Mouse (Mus musculus): ENCODE data around the gene Arhgef17. TPM values are rescaled to one million over a fixed set of nuclear protein-coding genes. Genes with fewer than 3 reads are reported as not detected.
A peak's percentile ranks its signal among the peaks of the same experiment; 100 is the strongest.

The Arhgef17 gene
- polyA plus RNA-seq, 1 experiment = 8.0 TPM

GRCm38 (mm10) chr7:100931316-100931925 lies 486 bp downstream of the Arhgef17 start:
- peak overlapping the region; percentile 55 for H3K27ac ChIP-seq (ENCODE audit: insufficient read depth, low read depth, low read length)
- WGBS = 2% methylated on average over 72 of the region's 73 CpGs
- H3K4me1 ChIP-seq (ENCODE audit: control insufficient read depth, insufficient read depth, insufficient read length, low read length) = peaks cover 3% of the 10 kb centered on the region
- H3K36me3 ChIP-seq (ENCODE audit: control insufficient read depth, insufficient read depth, low read length) = no peaks in the 10 kb centered on the region
- H3K4me3 ChIP-seq (ENCODE audit: low read depth, low read length) = peak overlapping the region; percentile 65
- peaks cover 19% of the 10 kb centered on the region for H3K27me3 ChIP-seq (ENCODE audit: control insufficient read depth, insufficient read depth, low read length)
- TF ChIP-seq CTCF (IDR thresholded peaks at IDR 0.05; ENCODE audit: extremely low read depth, insufficient read length, insufficient replicate concordance, low read depth, low read length) (no peak), POLR2A (IDR thresholded peaks at IDR 0.05; ENCODE audit: low read depth, low read length) (no peak)

DNA sequence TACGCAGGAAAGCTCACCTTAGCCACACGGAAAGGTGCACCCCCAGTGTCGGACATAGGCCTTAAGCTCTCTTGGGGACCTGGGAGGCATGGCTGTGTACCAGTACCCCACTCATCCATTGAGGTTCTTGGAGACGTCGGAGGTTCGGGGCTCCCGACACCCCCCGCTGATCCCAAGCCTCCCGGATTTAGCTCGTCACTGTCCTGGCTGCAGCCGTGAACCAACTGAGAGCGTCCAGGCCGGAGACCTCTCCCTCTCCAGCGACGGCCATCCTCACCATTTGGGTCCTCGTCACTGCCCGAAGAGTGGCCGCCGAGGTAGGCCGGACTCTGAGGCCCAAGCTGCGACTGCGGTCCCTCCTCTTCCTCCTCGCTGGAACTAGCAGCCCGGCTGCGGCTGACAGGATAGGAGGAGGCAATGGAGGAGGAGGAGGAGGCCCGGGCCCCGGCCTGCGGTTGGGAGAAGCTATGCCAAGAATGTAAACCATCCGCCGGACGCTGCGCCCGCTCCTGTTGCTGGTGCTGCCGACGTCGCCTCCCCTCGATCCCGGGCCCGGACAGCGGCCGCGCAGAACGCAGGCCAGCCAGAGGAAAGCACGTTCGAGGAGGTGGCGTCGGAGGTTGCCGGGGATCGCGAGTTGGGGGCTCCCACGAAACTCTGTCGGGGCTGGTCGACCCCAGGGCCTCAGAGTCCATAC lies 1.1 kb downstream of the Arhgef17 start:
- 20% methylated on average over 53 of the region's 53 CpGs for WGBS

DNA sequence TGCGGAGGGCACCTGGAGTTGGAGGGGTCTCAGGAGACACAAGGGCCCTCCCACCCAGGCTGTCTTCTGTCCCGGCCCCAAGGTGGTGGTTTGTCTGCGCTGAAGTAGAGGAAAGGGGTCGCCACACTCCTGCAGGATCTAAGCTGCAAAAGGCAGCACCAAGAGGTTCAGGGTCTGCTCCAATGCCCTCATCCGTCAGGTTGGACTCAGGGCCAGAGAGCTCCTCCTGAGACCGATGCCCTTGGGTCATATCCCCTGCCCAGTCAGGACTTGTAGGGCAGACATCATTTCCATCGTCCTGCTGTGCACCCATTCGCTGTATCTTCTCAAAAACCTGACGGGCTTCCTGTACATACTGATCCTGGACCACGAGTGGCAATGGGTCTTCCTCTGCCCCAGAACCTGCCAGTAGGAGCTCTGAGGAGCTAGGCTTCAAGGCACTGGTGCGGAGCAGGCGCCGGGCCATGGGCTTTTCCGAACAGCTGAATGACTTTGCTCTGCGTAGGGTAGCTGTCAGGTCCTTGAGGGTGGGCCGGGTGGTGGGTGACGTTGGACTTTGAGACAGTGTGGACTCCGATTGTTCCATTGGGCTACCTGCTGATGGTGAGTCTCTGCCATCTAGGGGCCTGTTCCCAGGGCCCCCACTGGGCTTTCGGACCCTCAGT lies 2.1 kb downstream of the Arhgef17 start:
- Histone ChIP-seq H3K4me3 (ENCODE audit: low read depth, low read length) (peak overlapping the region; percentile 65), H3K4me1 (ENCODE audit: control insufficient read depth, insufficient read depth, insufficient read length, low read length) (peaks cover 3% of the 10 kb centered on the region), H3K36me3 (ENCODE audit: control insufficient read depth, insufficient read depth, low read length) (no peaks in the 10 kb centered on the region), H3K27ac (ENCODE audit: insufficient read depth, low read depth, low read length) (no peak overlapping the region), H3K27me3 (ENCODE audit: control insufficient read depth, insufficient read depth, low read length) (peaks cover 19% of the 10 kb centered on the region)
- TF ChIP-seq CTCF (IDR thresholded peaks at IDR 0.05; ENCODE audit: extremely low read depth, insufficient read length, insufficient replicate concordance, low read depth, low read length) = no peak
- TF ChIP-seq POLR2A (IDR thresholded peaks at IDR 0.05; ENCODE audit: low read depth, low read length) = no peak
- WGBS = 82% methylated on average over 19 of the region's 19 CpGs

More for the DNA sequence above, 1.1 kb downstream of the Arhgef17 start:
- H3K4me1 ChIP-seq (ENCODE audit: control insufficient read depth, insufficient read depth, insufficient read length, low read length) = peaks cover 3% of the 10 kb centered on the region
- peak overlapping the region; percentile 65 for H3K4me3 ChIP-seq (ENCODE audit: low read depth, low read length)
- no peaks in the 10 kb centered on the region for H3K36me3 ChIP-seq (ENCODE audit: control insufficient read depth, insufficient read depth, low read length)
- H3K27me3 ChIP-seq (ENCODE audit: control insufficient read depth, insufficient read depth, low read length) = peaks cover 19% of the 10 kb centered on the region
- peak overlapping the region; percentile 55 for H3K27ac ChIP-seq (ENCODE audit: insufficient read depth, low read depth, low read length)
- TF ChIP-seq POLR2A (IDR thresholded peaks at IDR 0.05; ENCODE audit: low read depth, low read length) = peak; percentile 39; the same call in 1 of the 2 replicates
- no peak for TF ChIP-seq CTCF (IDR thresholded peaks at IDR 0.05; ENCODE audit: extremely low read depth, insufficient read length, insufficient replicate concordance, low read depth, low read length)

DNA sequence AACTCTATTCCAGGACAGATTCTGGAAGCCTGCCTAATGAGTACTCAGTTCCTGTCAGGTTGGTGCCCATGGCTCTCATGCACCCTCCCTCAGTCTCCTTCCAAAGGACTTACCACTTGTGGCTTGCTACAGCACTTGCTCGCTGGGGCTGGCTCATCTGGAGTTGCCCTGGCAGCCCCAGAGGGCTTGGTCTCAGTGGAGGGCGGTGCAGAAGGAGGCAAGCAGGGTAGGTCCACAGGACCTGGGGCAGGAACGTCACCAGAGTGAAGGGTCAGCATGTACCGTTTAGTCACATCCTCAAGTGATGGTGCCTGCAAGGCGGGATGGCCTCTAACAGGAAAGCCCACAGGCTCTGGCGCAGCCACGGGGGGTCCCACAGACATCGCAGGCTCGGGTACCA lies 3.5 kb downstream of the Arhgef17 start:
- Histone ChIP-seq H3K27ac (ENCODE audit: insufficient read depth, low read depth, low read length) (no peak overlapping the region), H3K4me3 (ENCODE audit: low read depth, low read length) (peak overlapping the region; percentile 65), H3K27me3 (ENCODE audit: control insufficient read depth, insufficient read depth, low read length) (peaks cover 19% of the 10 kb centered on the region), H3K4me1 (ENCODE audit: control insufficient read depth, insufficient read depth, insufficient read length, low read length) (peaks cover 3% of the 10 kb centered on the region), H3K36me3 (ENCODE audit: control insufficient read depth, insufficient read depth, low read length) (no peaks in the 10 kb centered on the region)
- TF ChIP-seq POLR2A (IDR thresholded peaks at IDR 0.05; ENCODE audit: low read depth, low read length) = no peak
- no peak for TF ChIP-seq CTCF (IDR thresholded peaks at IDR 0.05; ENCODE audit: extremely low read depth, insufficient read length, insufficient replicate concordance, low read depth, low read length)
- 68% methylated on average over 9 of the region's 9 CpGs for WGBS

DNA sequence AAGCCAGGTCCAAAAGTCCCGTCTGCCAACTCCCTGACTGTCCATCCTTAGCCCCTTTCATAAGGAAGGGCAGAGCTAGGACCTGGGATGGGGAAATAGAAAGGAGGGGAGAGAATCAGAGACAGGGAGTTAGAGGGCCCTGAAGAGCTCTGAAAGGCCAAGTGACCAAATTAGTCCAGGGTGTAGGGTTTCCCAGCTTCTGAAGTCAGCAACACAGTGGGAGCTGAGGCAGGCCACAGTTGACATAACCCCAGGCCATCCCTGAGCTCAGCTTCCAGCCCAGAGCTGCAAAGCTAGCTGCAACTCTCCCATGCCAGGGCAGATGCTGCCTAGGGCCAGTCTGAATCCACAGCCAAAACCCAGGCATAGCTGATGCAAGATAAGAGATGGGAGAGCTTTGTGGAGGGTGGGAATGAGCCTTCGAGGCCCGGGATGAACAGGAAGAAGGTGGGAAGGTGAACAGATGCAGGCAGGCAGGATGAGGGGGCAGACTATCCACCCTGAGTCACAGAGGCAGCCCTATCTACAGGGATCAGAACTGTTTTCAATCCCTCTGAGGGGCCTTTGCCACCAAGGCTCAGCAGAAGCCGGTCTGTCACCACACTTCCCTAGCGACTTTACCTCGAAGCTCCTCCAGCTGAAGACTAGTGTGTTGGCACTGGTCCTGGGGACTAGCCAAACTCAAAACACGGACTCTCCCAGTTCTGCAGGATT lies 4.5 kb downstream of the Arhgef17 start:
- Histone ChIP-seq H3K4me1 (ENCODE audit: control insufficient read depth, insufficient read depth, insufficient read length, low read length) (peaks cover under 1% of the 10 kb centered on the region), H3K27ac (ENCODE audit: insufficient read depth, low read depth, low read length) (peak overlapping the region; percentile 3; the same call in 1 of the 2 replicates), H3K27me3 (ENCODE audit: control insufficient read depth, insufficient read depth, low read length) (peaks cover 19% of the 10 kb centered on the region), H3K4me3 (ENCODE audit: low read depth, low read length) (peak overlapping the region; percentile 65), H3K36me3 (ENCODE audit: control insufficient read depth, insufficient read depth, low read length) (no peaks in the 10 kb centered on the region)
- 54% methylated on average over 7 of the region's 7 CpGs for WGBS
- no peak for TF ChIP-seq POLR2A (IDR thresholded peaks at IDR 0.05; ENCODE audit: low read depth, low read length)
- TF ChIP-seq CTCF (IDR thresholded peaks at IDR 0.05; ENCODE audit: extremely low read depth, insufficient read length, insufficient replicate concordance, low read depth, low read length) = no peak

DNA sequence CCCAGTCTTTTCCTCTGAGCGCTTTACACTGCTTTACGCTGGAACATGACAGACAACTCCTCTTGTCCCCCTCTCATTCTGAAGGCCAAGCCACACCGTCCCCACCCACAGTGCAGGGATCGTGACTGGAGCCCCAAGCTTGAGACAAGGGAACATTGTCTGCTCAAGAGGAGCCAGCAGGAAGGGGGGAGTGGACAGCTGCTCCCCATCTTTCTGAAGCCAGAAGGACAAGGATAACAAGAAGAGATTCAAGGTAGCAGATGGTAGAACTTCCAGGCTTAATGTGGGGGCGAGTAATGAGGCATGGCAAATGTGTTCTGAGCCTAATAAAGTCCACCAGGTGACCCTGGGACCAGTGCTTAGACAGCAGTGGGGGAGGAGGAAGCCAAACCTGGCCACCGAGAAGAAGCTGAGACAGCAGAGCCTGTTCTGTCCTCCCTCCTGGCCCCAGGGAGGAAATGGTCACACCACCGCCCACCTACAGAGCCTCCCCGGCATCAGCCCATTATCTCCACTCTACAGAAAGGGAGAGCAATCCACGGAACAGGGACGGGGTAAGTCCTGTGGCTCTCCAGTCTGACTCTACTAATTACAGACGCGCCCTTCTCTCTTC lies 5.5 kb downstream of the Arhgef17 start:
- TF ChIP-seq CTCF (IDR thresholded peaks at IDR 0.05; ENCODE audit: extremely low read depth, insufficient read length, insufficient replicate concordance, low read depth, low read length) (no peak), POLR2A (IDR thresholded peaks at IDR 0.05; ENCODE audit: low read depth, low read length) (no peak)
- WGBS = 56% methylated on average over 12 of the region's 12 CpGs
- Histone ChIP-seq H3K4me3 (ENCODE audit: low read depth, low read length) (peak overlapping the region; percentile 65), H3K27me3 (ENCODE audit: control insufficient read depth, insufficient read depth, low read length) (peaks cover 11% of the 10 kb centered on the region), H3K4me1 (ENCODE audit: control insufficient read depth, insufficient read depth, insufficient read length, low read length) (no peaks in the 10 kb centered on the region; the same call in 1 of the 2 replicates), H3K27ac (ENCODE audit: insufficient read depth, low read depth, low read length) (peak overlapping the region; percentile 4; the same call in 1 of the 2 replicates), H3K36me3 (ENCODE audit: control insufficient read depth, insufficient read depth, low read length) (no peaks in the 10 kb centered on the region)

Data from small intestine, adult 2 months (tissue).